Mouse (Mus musculus) liver, postnatal 0 days (tissue): ENCODE measurements at regions not wholly inside any gene's neighbourhood (a gene's known extent, or its start where the extent isn't known, plus 50 kb on each side); places are given as distances from the start of the nearest gene placed in this dataset.
A peak's percentile ranks its signal among the peaks of the same experiment; 100 is the strongest.

Experiments
- CTCF ChIP-seq: sonication (generic); IDR thresholded peaks from 2 replicates; pipeline ENCODE4 v1.5.1; 2016; ENCODE audit warnings: antibody characterized with exemption, low read depth
- EP300 ChIP-seq: IDR thresholded peaks from 2 replicates; pipeline ENCODE4 v1.6.1; 2016; ENCODE audit warnings: antibody characterized with exemption, low read depth, mild to moderate bottlenecking

GRCm38 (mm10) chr6:11727370-11727769 is 179.9 kb downstream of the Ndufa4 start:
- TF ChIP-seq CTCF (no peak), EP300 (peak; percentile 98)
